Mouse (Mus musculus): Measurements from ENCODE around the gene Pcyt2. TPM values are rescaled to one million over a fixed set of nuclear protein-coding genes. Genes with fewer than 3 reads are reported as not detected.

Pcyt2 gene
- polyA plus RNA-seq, 1 experiment from 2014 or later, result 73.2 TPM

DNA sequence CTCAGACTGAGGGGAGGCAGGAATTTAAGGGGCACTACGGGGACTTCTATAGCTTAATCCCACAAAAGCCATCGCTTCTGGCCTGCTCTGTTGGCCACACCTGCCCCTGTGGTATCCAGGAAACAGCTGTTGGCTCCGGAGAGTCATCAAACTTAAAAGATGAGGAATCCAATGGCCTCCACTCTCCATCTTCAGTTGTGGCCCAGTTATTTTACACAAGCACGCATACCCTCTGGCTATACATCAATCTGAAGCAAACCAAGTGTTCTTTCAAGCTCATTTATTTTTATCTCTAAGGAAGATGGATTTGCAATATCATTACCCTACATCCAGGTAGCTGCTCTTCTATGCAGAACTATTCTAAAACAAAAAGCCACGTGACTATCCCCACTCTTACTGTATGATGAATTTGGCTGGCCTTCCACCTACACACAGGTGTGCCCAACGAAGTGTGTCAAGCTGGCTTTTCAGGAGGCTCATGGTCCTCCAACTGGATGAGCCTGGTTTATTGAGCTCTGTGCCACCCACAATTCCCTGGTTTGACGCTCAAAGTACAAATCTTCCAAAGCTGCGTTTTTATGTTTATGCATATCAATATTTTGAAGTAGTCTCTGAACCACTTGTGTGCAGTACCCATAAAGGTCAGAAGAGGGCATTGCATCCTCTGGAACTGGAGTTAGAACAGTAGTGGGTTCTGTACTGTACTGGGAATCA, 35.3 kb downstream of the Pcyt2 start:
- ATAC-seq (ENCODE audit: insufficient number of reproducible peaks, insufficient read depth, low FRiP score, low read depth), result no peak
- WGBS, result 77% methylated on average over 8 of the region's 8 CpGs
- peaks cover 21 to 23% of the 10 kb centered on the region in 2 experiments for H3K4me1 ChIP-seq (ENCODE audit: control insufficient read depth in 2 of 2, insufficient read depth in 2 of 2, low read length in 2 of 2)
- H3K4me3 ChIP-seq (ENCODE audit: control insufficient read depth in 1 of 2, insufficient read depth in 1 of 2, low read depth in 1 of 2, low read length in 2 of 2), result peak overlapping the region; percentile 81 to 91
- H3K36me3 ChIP-seq (ENCODE audit: control insufficient read depth, insufficient read depth, low read length), result peaks cover 62% of the 10 kb centered on the region
- 0 out of 2 replicates have a peak, but pooled peaks cover 3% of the 10 kb centered on the region for H3K9me3 ChIP-seq (ENCODE audit: control insufficient read depth, low read length)
- H3K4me2 ChIP-seq (ENCODE audit: low read length), result peak overlapping the region; percentile 93
- peak overlapping the region; percentile 95 for H3K9ac ChIP-seq (ENCODE audit: low read length)
- no peaks in the 10 kb centered on the region for H3K27me3 ChIP-seq (ENCODE audit: control insufficient read depth, insufficient read depth, low read length)
- peak overlapping the region; percentile 79 to 91 for H3K27ac ChIP-seq (replicated peaks in 1 of 2; ENCODE audit: control insufficient read depth in 1 of 2, insufficient read depth in 1 of 2, low read depth in 2 of 2, low read length in 2 of 2)

DNA sequence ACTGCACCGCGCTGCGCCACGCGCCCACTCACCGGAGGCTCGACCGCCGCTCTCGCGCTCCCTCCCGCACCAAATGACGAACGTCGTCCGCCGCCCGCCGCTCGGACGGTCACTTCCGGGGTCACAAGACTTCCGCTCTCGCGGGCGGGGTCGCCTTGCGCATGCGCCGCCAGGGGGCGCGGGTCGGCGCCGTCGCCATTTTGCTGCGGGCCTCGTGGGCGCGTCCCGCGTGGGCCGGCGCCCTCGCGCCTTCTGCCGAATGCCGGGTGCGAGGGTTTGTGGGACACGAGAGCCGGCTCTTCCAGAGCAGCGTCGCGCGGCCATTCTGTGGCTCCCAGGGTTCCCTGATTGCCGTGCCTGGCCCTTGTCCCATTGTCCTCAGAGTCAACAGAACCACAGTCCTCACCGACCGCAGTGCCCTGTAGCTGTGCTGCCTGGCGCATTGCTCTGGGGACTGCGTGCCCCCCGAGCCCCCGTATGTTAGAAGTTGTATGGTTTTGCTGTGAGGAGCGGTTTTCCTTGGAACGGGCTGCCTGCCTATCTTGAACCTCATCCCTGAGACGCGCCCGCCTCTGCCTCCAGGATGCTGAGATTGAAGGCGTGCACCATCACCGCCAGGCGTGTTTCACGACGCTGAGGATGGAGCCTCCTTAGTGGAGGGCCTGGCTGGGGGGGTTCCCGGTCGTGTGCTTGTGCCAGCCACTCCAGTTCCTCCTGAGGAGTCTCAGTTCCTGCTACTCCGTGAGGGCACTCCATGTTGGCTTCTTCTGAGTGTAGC, 36.1 kb downstream of the Pcyt2 start, which contains the start of gene Arhgdia:
TSS of gene Arhgdia (minus strand) at position 135 of the 778 bp plus-strand sequence.
- H3K9ac ChIP-seq (ENCODE audit: low read length), result peak within 1 kb of the TSS; percentile 95
- ATAC-seq (ENCODE audit: insufficient number of reproducible peaks, insufficient read depth, low FRiP score, low read depth), result peak; percentile 64
- no peaks in the 10 kb centered on the region for H3K27me3 ChIP-seq (ENCODE audit: control insufficient read depth, insufficient read depth, low read length)
- 0 out of 2 replicates have a peak, but pooled peaks cover 3% of the 10 kb centered on the region for H3K9me3 ChIP-seq (ENCODE audit: control insufficient read depth, low read length)
- peak within 1 kb of the TSS; percentile 81 to 91 for H3K4me3 ChIP-seq (ENCODE audit: control insufficient read depth in 1 of 2, insufficient read depth in 1 of 2, low read depth in 1 of 2, low read length in 2 of 2)
- peak within 1 kb of the TSS; percentile 93 for H3K4me2 ChIP-seq (ENCODE audit: low read length)
- H3K27ac ChIP-seq (replicated peaks in 1 of 2; ENCODE audit: control insufficient read depth in 1 of 2, insufficient read depth in 1 of 2, low read depth in 2 of 2, low read length in 2 of 2), result peak within 1 kb of the TSS; percentile 80 to 91
- H3K4me1 ChIP-seq (ENCODE audit: control insufficient read depth in 2 of 2, insufficient read depth in 2 of 2, low read length in 2 of 2), result peaks cover 21 to 23% of the 10 kb centered on the region in 2 experiments
- peaks cover 61% of the 10 kb centered on the region for H3K36me3 ChIP-seq (ENCODE audit: control insufficient read depth, insufficient read depth, low read length)
- WGBS, result 5% methylated on average over 66 of the region's 75 CpGs

DNA sequence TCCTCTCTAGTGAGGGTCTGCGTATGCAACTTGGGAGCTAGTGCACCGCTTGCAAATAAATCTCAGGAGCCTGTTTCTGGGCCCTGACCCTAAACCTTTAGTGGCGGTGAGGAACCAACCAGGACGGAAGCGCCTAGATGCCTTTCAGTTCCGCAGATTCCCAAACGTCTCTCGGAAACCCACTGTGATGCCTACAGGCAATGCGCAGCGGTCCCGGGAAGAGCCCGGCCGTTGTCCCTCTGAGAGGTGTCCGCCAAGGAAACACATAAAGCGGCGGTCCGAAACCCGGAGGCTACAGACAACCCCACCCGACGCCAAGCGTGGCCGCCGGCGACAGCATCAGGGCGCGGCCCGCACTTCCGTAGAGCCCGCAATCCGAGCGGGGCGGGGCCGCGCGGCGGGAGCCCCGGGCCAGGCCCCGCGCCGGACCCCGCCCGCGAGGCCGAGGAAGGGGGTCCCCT, 36.8 kb downstream of the Pcyt2 start:
- ATAC-seq (ENCODE audit: insufficient number of reproducible peaks, insufficient read depth, low FRiP score, low read depth), result peak; percentile 37; the same call in 1 of the 2 replicates
- Histone ChIP-seq H3K9me3 (ENCODE audit: control insufficient read depth, low read length) (0 out of 2 replicates have a peak, but pooled peaks cover 3% of the 10 kb centered on the region), H3K4me1 (ENCODE audit: control insufficient read depth in 2 of 2, insufficient read depth in 2 of 2, low read length in 2 of 2) (peaks cover 21 to 23% of the 10 kb centered on the region in 2 experiments), H3K4me2 (ENCODE audit: low read length) (peak overlapping the region; percentile 93), H3K9ac (ENCODE audit: low read length) (peak overlapping the region; percentile 95), H3K36me3 (ENCODE audit: control insufficient read depth, insufficient read depth, low read length) (peaks cover 53% of the 10 kb centered on the region), H3K27ac (replicated peaks in 1 of 2; ENCODE audit: control insufficient read depth in 1 of 2, insufficient read depth in 1 of 2, low read depth in 2 of 2, low read length in 2 of 2) (peak overlapping the region; percentile 80 to 91), H3K4me3 (ENCODE audit: control insufficient read depth in 1 of 2, insufficient read depth in 1 of 2, low read depth in 1 of 2, low read length in 2 of 2) (peak overlapping the region; percentile 81 to 91), H3K27me3 (ENCODE audit: control insufficient read depth, insufficient read depth, low read length) (no peaks in the 10 kb centered on the region)
- WGBS, result under 1% methylated on average over 44 of the region's 44 CpGs

DNA sequence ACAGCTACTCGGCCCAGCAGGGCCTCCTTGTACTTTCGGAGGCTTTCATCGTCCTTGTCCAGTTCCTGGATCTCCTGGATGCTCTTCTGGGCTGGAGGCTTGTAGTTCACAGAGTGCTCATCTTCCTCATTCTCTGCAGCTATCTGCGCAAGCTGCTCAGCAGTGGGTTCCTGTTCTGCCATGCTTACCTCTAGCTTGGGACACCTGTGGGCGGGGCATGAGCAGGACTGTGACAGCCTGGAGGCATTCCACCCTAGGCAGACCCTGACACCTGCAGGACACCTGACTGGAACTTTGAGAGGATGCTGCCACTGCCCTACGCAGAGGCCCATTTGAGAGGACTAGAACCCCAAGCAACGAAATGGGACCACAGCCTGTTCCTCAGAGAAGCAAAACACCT, 37.5 kb downstream of the Pcyt2 start:
- ATAC-seq (ENCODE audit: insufficient number of reproducible peaks, insufficient read depth, low FRiP score, low read depth), result no peak
- 53% methylated on average over 7 of the region's 7 CpGs for WGBS
- H3K36me3 ChIP-seq (ENCODE audit: control insufficient read depth, insufficient read depth, low read length), result peaks cover 47% of the 10 kb centered on the region

DNA sequence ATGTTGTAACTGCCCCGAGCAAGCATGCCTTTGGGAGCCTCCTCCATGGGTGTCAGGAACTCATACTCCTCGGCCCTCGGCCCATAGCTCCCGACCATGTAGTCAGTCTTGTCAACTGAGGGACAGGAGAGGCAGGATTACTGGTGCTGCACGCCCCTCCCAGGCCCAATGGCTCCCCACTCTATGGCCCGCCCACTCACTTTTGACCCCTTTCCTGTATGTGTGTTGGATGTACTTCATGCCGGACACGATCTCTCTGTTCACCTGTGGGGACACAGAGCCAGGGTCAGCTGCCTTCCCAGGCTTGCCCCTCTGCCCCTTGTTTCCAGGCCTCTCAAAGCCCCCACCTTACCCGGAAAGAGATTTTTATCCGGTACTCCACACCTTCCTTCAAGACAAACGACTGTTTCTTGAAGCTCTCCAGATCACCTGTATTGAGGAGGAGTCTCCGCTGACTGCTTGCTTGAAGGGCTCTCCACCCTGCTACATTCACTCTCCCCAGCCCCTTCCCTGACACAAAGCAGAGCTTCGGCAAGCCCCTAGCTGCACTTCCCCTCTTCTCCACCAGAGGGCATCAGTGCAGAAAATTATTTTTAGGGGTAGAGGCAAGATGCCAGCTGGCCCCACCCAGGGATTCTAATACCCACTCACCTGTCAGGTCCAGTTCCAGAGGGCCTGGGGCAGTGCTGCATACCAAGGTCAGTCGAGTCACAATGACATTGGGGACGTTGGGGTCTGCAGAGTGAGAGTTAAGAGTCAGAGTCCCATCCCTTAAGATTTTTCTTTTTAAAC, 38.2 kb downstream of the Pcyt2 start:
- ATAC-seq (ENCODE audit: insufficient number of reproducible peaks, insufficient read depth, low FRiP score, low read depth), result no peak
- 43% methylated on average over 15 of the region's 15 CpGs for WGBS

More for the DNA sequence above, 37.5 kb downstream of the Pcyt2 start:
- peak overlapping the region; percentile 93 for H3K4me2 ChIP-seq (ENCODE audit: low read length)
- no peaks in the 10 kb centered on the region for H3K27me3 ChIP-seq (ENCODE audit: control insufficient read depth, insufficient read depth, low read length)
- H3K4me3 ChIP-seq (ENCODE audit: control insufficient read depth in 1 of 2, insufficient read depth in 1 of 2, low read depth in 1 of 2, low read length in 2 of 2), result peak overlapping the region; percentile 81 to 91
- peaks cover 21 to 23% of the 10 kb centered on the region in 2 experiments for H3K4me1 ChIP-seq (ENCODE audit: control insufficient read depth in 2 of 2, insufficient read depth in 2 of 2, low read length in 2 of 2)
- H3K9ac ChIP-seq (ENCODE audit: low read length), result peak overlapping the region; percentile 95
- H3K9me3 ChIP-seq (ENCODE audit: control insufficient read depth, low read length), result 0 out of 2 replicates have a peak, but pooled peaks cover 3% of the 10 kb centered on the region
- peak overlapping the region; percentile 80 to 91; a peak in 3 of 4 replicates for H3K27ac ChIP-seq (replicated peaks in 1 of 2; ENCODE audit: control insufficient read depth in 1 of 2, insufficient read depth in 1 of 2, low read depth in 2 of 2, low read length in 2 of 2)

DNA sequence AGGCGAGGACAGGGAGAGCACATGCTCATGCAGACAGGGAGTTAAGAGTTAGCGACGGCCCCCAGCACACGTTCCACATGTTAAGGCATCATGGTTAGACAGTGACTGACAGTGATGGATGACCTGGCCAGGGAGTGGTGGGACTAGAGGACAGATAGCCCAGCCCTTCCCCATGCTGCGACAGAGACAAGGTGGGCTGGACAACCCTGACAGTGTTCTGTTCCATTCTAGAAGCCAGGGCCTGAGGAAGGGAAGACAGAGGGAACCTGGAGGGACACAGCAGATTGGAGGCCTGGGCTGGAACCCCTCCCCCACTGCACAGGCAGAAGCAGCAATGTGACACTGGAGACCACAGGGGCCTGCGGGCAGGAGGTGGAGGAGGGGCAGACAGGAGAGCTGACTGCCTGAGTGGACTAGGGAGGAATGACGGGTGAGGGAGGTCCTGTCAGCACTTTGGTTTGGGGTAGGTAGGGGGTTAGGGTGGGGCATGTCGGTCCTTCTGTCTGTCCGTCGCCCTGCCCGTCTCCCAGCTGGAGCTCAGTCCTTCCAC, 39.0 kb downstream of the Pcyt2 start:
- no peak overlapping the region for H3K27ac ChIP-seq (replicated peaks in 1 of 2; ENCODE audit: control insufficient read depth in 1 of 2, insufficient read depth in 1 of 2, low read depth in 2 of 2, low read length in 2 of 2)
- no peaks in the 10 kb centered on the region for H3K27me3 ChIP-seq (ENCODE audit: control insufficient read depth, insufficient read depth, low read length)
- 63% methylated on average over 11 of the region's 11 CpGs for WGBS
- H3K4me2 ChIP-seq (ENCODE audit: low read length), result no peak overlapping the region
- H3K36me3 ChIP-seq (ENCODE audit: control insufficient read depth, insufficient read depth, low read length), result peaks cover 37% of the 10 kb centered on the region
- no peak for ATAC-seq (ENCODE audit: insufficient number of reproducible peaks, insufficient read depth, low FRiP score, low read depth)
- H3K9me3 ChIP-seq (ENCODE audit: control insufficient read depth, low read length), result 0 out of 2 replicates have a peak, but pooled peaks cover under 1% of the 10 kb centered on the region
- peaks cover 24 to 34% of the 10 kb centered on the region in 2 experiments for H3K4me1 ChIP-seq (ENCODE audit: control insufficient read depth in 2 of 2, insufficient read depth in 2 of 2, low read length in 2 of 2)
- H3K9ac ChIP-seq (ENCODE audit: low read length), result no peak overlapping the region
- no peak overlapping the region for H3K4me3 ChIP-seq (ENCODE audit: control insufficient read depth in 1 of 2, insufficient read depth in 1 of 2, low read depth in 1 of 2, low read length in 2 of 2)

More for the DNA sequence above, 38.2 kb downstream of the Pcyt2 start:
- Histone ChIP-seq H3K4me2 (ENCODE audit: low read length) (peak overlapping the region; percentile 93), H3K9me3 (ENCODE audit: control insufficient read depth, low read length) (0 out of 2 replicates have a peak, but pooled peaks cover 3% of the 10 kb centered on the region), H3K4me1 (ENCODE audit: control insufficient read depth in 2 of 2, insufficient read depth in 2 of 2, low read length in 2 of 2) (peaks cover 21 to 26% of the 10 kb centered on the region in 2 experiments), H3K36me3 (ENCODE audit: control insufficient read depth, insufficient read depth, low read length) (peaks cover 43% of the 10 kb centered on the region), H3K4me3 (ENCODE audit: control insufficient read depth in 1 of 2, insufficient read depth in 1 of 2, low read depth in 1 of 2, low read length in 2 of 2) (peak overlapping the region; percentile 81 to 91), H3K27me3 (ENCODE audit: control insufficient read depth, insufficient read depth, low read length) (no peaks in the 10 kb centered on the region), H3K9ac (ENCODE audit: low read length) (peak overlapping the region; percentile 95), H3K27ac (replicated peaks in 1 of 2; ENCODE audit: control insufficient read depth in 1 of 2, insufficient read depth in 1 of 2, low read depth in 2 of 2, low read length in 2 of 2) (peak overlapping the region in 1 of 2 experiments; percentile 91; a peak in 2 of 4 replicates)

Measured in heart, embryonic 14.5 days (tissue).